Mouse (Mus musculus): ENCODE data around the gene Mtmr10. TPM values are rescaled to one million over a fixed set of nuclear protein-coding genes. Genes with fewer than 3 reads are reported as not detected.
A peak's percentile ranks its signal among the peaks of the same experiment; 100 is the strongest.

Mtmr10 gene
- 7.5 and 13.1 TPM in 2 replicates for polyA plus RNA-seq (2014; fragmentation: Nextera tagmentation; extraction: Ambion mirVana)

GRCm38 (mm10) chr7:64287414-64288091 is at the start of gene Mtmr10:
TSS of gene Mtmr10 (plus strand) at chr7:64287653.
- Histone ChIP-seq H3K27ac (replicated peaks; ENCODE audit: low read depth, low read length) (peak within 1 kb of the TSS; percentile 77), H3K27me3 (ENCODE audit: control insufficient read depth, insufficient read depth, low read length) (no peaks in the 10 kb centered on the region), H3K4me1 (ENCODE audit: control insufficient read depth, insufficient read depth, low read length) (peaks cover 15% of the 10 kb centered on the region; the same call in 1 of the 2 replicates), H3K36me3 (ENCODE audit: control insufficient read depth, insufficient read depth, low read length) (0 out of 2 replicates have a peak, but pooled peaks cover 5% of the 10 kb centered on the region), H3K9me3 (ENCODE audit: control insufficient read depth, low read length) (no peaks in the 10 kb centered on the region), H3K9ac (replicated peaks; ENCODE audit: low read length) (peak within 1 kb of the TSS; percentile 81), H3K4me3 (replicated peaks; ENCODE audit: low read depth, low read length) (peak within 1 kb of the TSS; percentile 90), H3K4me2 (ENCODE audit: low read length) (peak within 1 kb of the TSS; percentile 67)
- under 1% methylated on average over 77 of the region's 77 CpGs for WGBS
- ATAC-seq (ENCODE audit: low FRiP score, low TSS enrichment) (peak; percentile 99), DNase-seq (peak; percentile 98)

DNA sequence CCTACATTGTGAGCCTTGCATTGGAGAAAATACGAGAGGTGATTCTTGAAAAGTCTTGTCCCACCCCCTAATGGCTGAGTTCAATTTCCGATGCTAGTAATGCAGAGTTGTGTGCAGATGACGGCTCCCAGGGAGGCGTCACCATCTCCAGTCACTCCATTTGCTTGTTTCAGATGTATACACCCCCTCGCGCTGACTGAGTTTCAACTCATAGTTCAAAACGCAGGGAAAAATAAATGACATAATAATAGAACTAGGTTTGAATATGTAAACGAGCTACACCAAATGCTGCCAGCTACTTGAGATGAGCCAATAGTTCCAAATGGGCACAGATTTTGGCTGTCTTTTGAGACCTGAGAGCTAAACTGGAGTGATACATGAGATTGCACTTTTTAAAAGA is 49.7 kb upstream of the Mtmr10 start:
- no peak overlapping the region for H3K4me3 ChIP-seq (replicated peaks; ENCODE audit: low read depth, low read length)
- H3K9me3 ChIP-seq (ENCODE audit: control insufficient read depth, low read length): no peaks in the 10 kb centered on the region
- H3K9ac ChIP-seq (replicated peaks; ENCODE audit: low read length): no peak overlapping the region
- no peak overlapping the region for H3K4me2 ChIP-seq (ENCODE audit: low read length)
- no peaks in the 10 kb centered on the region for H3K27me3 ChIP-seq (ENCODE audit: control insufficient read depth, insufficient read depth, low read length)
- no peaks in the 10 kb centered on the region for H3K36me3 ChIP-seq (ENCODE audit: control insufficient read depth, insufficient read depth, low read length)
- DNase-seq (no peak), ATAC-seq (ENCODE audit: low FRiP score, low TSS enrichment) (no peak)
- H3K27ac ChIP-seq (replicated peaks; ENCODE audit: low read depth, low read length): no peak overlapping the region
- no peaks in the 10 kb centered on the region for H3K4me1 ChIP-seq (ENCODE audit: control insufficient read depth, insufficient read depth, low read length)
- WGBS: 90% methylated on average over 8 of the region's 8 CpGs

DNA sequence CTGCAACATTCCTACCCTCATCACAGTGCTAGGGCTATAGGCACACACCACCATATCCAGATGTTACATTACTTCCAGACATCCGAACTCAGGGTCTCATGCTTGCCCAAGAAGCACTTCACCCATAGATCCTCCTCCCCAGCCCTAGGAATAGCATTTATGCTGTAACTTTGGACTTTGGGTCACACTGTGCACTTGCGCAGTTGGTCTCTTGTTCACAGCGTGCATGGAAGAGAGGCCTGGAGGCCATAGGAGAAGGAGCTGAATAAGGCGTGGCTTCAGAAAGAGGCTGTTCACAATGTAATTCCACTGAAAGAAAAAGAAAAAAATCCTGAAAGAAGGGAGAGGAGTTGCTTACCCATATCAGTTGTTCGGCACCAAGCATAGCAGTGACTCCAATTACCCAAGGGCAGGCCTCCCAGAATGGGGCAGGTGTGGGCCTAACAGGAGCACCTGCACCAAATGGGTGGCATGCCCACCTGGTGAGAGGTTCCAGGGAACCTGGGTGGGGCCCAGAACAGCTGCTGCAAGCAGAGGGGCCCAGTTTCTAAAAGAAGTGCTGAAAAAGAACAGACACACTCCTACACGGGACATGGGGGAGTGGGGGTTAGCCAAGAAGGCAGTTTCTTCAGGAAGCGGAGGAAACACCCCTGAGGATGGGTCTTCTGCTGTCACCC is 48.9 kb upstream of the Mtmr10 start:
- Histone ChIP-seq H3K27ac (replicated peaks; ENCODE audit: low read depth, low read length) (no peak overlapping the region), H3K4me1 (ENCODE audit: control insufficient read depth, insufficient read depth, low read length) (no peaks in the 10 kb centered on the region), H3K27me3 (ENCODE audit: control insufficient read depth, insufficient read depth, low read length) (no peaks in the 10 kb centered on the region), H3K9ac (replicated peaks; ENCODE audit: low read length) (no peak overlapping the region), H3K4me3 (replicated peaks; ENCODE audit: low read depth, low read length) (no peak overlapping the region), H3K9me3 (ENCODE audit: control insufficient read depth, low read length) (no peaks in the 10 kb centered on the region), H3K4me2 (ENCODE audit: low read length) (no peak overlapping the region), H3K36me3 (ENCODE audit: control insufficient read depth, insufficient read depth, low read length) (no peaks in the 10 kb centered on the region)
- DNase-seq: no peak
- WGBS: 92% methylated on average over 7 of the region's 7 CpGs
- ATAC-seq (ENCODE audit: low FRiP score, low TSS enrichment): no peak

DNA sequence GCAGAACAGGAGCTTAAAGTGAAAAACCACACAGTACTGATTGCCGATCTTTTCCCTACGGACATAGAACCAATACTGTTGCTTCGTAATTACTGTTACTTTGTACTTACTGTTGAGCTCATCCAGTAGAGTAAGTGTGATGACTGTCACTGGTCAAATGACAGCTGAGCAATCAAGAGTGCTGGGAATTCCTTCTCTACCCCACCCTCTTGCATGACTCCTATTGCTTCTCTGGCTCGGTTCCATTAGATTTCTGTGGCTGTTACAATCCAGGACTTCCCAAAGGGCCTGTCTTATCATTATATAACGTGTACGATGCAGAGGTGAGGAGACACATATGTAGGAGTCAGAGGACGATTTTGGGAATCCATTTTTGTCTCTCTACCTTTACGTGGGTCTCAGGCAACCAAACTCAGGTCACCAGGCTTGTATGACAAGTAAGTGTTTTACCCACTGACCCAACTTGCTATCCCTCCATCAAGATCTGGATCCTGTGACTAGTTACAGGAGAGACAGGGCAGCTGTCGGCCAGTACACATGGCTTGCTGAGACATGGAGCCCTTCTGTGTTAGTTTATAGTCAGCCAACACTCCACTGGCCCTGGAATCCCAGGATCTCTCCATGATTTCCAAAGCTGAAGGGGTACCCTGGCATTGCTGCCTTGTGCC is 48.2 kb upstream of the Mtmr10 start:
- no peak for ATAC-seq (ENCODE audit: low FRiP score, low TSS enrichment)
- no peaks in the 10 kb centered on the region for H3K9me3 ChIP-seq (ENCODE audit: control insufficient read depth, low read length)
- no peak for DNase-seq
- H3K4me2 ChIP-seq (ENCODE audit: low read length): no peak overlapping the region
- H3K27me3 ChIP-seq (ENCODE audit: control insufficient read depth, insufficient read depth, low read length): no peaks in the 10 kb centered on the region
- no peak overlapping the region for H3K9ac ChIP-seq (replicated peaks; ENCODE audit: low read length)
- no peaks in the 10 kb centered on the region for H3K36me3 ChIP-seq (ENCODE audit: control insufficient read depth, insufficient read depth, low read length)
- no peak overlapping the region for H3K27ac ChIP-seq (replicated peaks; ENCODE audit: low read depth, low read length)
- no peaks in the 10 kb centered on the region for H3K4me1 ChIP-seq (ENCODE audit: control insufficient read depth, insufficient read depth, low read length)
- 86% methylated on average over 9 of the region's 9 CpGs for WGBS
- H3K4me3 ChIP-seq (replicated peaks; ENCODE audit: low read depth, low read length): no peak overlapping the region

GRCm38 (mm10) chr7:64239806-64240315 is 47.6 kb upstream of the Mtmr10 start:
- Histone ChIP-seq H3K27me3 (ENCODE audit: control insufficient read depth, insufficient read depth, low read length) (no peaks in the 10 kb centered on the region), H3K9ac (replicated peaks; ENCODE audit: low read length) (no peak overlapping the region), H3K27ac (replicated peaks; ENCODE audit: low read depth, low read length) (no peak overlapping the region), H3K9me3 (ENCODE audit: control insufficient read depth, low read length) (no peaks in the 10 kb centered on the region), H3K4me1 (ENCODE audit: control insufficient read depth, insufficient read depth, low read length) (no peaks in the 10 kb centered on the region), H3K36me3 (ENCODE audit: control insufficient read depth, insufficient read depth, low read length) (no peaks in the 10 kb centered on the region), H3K4me3 (replicated peaks; ENCODE audit: low read depth, low read length) (no peak overlapping the region), H3K4me2 (ENCODE audit: low read length) (no peak overlapping the region)
- WGBS: 90% methylated on average over 4 of the region's 4 CpGs
- DNase-seq: no peak
- no peak for ATAC-seq (ENCODE audit: low FRiP score, low TSS enrichment)

GRCm38 (mm10) chr7:64242424-64242823 is 45.0 kb upstream of the Mtmr10 start:
- Histone ChIP-seq H3K27me3 (ENCODE audit: control insufficient read depth, insufficient read depth, low read length) (no peaks in the 10 kb centered on the region), H3K4me3 (replicated peaks; ENCODE audit: low read depth, low read length) (no peak overlapping the region), H3K27ac (replicated peaks; ENCODE audit: low read depth, low read length) (no peak overlapping the region), H3K9ac (replicated peaks; ENCODE audit: low read length) (no peak overlapping the region), H3K9me3 (ENCODE audit: control insufficient read depth, low read length) (no peaks in the 10 kb centered on the region), H3K36me3 (ENCODE audit: control insufficient read depth, insufficient read depth, low read length) (no peaks in the 10 kb centered on the region), H3K4me2 (ENCODE audit: low read length) (no peak overlapping the region), H3K4me1 (ENCODE audit: control insufficient read depth, insufficient read depth, low read length) (no peaks in the 10 kb centered on the region)
- ATAC-seq (ENCODE audit: low FRiP score, low TSS enrichment) (no peak), DNase-seq (no peak)
- 67% methylated on average over 4 of the region's 4 CpGs for WGBS

GRCm38 (mm10) chr7:64244371-64244770 is 43.1 kb upstream of the Mtmr10 start:
- ATAC-seq (ENCODE audit: low FRiP score, low TSS enrichment): no peak
- no peak overlapping the region for H3K27ac ChIP-seq (replicated peaks; ENCODE audit: low read depth, low read length)
- WGBS: 85% methylated on average over 6 of the region's 6 CpGs

GRCm38 (mm10) chr7:64246713-64247112 is 40.7 kb upstream of the Mtmr10 start:
- Histone ChIP-seq H3K4me3 (replicated peaks; ENCODE audit: low read depth, low read length) (no peak overlapping the region), H3K9ac (replicated peaks; ENCODE audit: low read length) (no peak overlapping the region), H3K9me3 (ENCODE audit: control insufficient read depth, low read length) (no peaks in the 10 kb centered on the region), H3K27me3 (ENCODE audit: control insufficient read depth, insufficient read depth, low read length) (no peaks in the 10 kb centered on the region), H3K4me1 (ENCODE audit: control insufficient read depth, insufficient read depth, low read length) (no peaks in the 10 kb centered on the region), H3K36me3 (ENCODE audit: control insufficient read depth, insufficient read depth, low read length) (no peaks in the 10 kb centered on the region), H3K27ac (replicated peaks; ENCODE audit: low read depth, low read length) (no peak overlapping the region), H3K4me2 (ENCODE audit: low read length) (no peak overlapping the region)
- ATAC-seq (ENCODE audit: low FRiP score, low TSS enrichment) (no peak), DNase-seq (peak; percentile 29)
- 29% methylated on average over 4 of the region's 4 CpGs for WGBS

More at GRCm38 (mm10) chr7:64244371-64244770, 43.1 kb upstream of the Mtmr10 start:
- no peak overlapping the region for H3K4me3 ChIP-seq (replicated peaks; ENCODE audit: low read depth, low read length)
- no peak overlapping the region for H3K4me2 ChIP-seq (ENCODE audit: low read length)
- no peak for DNase-seq
- no peaks in the 10 kb centered on the region for H3K36me3 ChIP-seq (ENCODE audit: control insufficient read depth, insufficient read depth, low read length)
- no peaks in the 10 kb centered on the region for H3K27me3 ChIP-seq (ENCODE audit: control insufficient read depth, insufficient read depth, low read length)
- no peaks in the 10 kb centered on the region for H3K4me1 ChIP-seq (ENCODE audit: control insufficient read depth, insufficient read depth, low read length)
- no peak overlapping the region for H3K9ac ChIP-seq (replicated peaks; ENCODE audit: low read length)
- no peaks in the 10 kb centered on the region for H3K9me3 ChIP-seq (ENCODE audit: control insufficient read depth, low read length)

Measured in midbrain, embryonic 14.5 days (tissue).